13 mouse cellular contexts compared by ENCODE assay signal in the genomic region with DNA sequence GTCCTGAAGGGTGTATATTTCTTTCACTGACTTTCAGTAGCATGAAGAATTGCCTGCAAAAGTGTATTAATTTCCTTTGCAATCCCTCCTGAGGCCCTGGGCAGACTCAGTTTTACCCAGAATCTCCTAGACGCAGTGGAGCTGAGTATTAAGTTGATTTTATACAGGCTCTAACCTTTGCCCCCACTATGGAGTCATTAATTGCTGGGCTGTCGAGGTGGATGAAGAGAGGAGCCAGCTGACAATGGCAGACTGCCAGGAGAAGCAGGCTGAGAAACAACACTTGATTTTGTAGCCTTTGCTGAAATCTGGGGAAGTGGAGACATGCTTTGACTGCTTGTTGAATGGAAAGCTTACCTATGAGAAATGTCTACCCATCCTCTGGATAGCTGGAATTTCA. TPM values are rescaled to one million over a fixed set of nuclear protein-coding genes. Genes with fewer than 3 reads are reported as not detected.
DNase-seq lines count a peak whose midpoint lies in the region; ATAC-seq and TF ChIP-seq lines count a peak whose summit lies in the region.
"Had no signal": no experiment of that assay in that cellular context is flagged by ENCODE, and none has a peak within 500 bp of the region (broad histone marks: within the 10 kb centered on the region; RNA-seq: fewer than 3 reads in every experiment).

No protein-coding gene starts in this region.

- no peak; the same call in 1 of the 2 replicates for ATAC-seq in kidney, postnatal 0 days (replicated peaks; ENCODE audit: low FRiP score, low read depth)
- peak; percentile 60; the same call in 1 of the 2 replicates for ATAC-seq in stomach, embryonic 15.5 days (ENCODE audit: insufficient read depth, low FRiP score, low read depth)

- H3K4me2 ChIP-seq in kidney, postnatal 0 days (ENCODE audit: low read length), result no peak overlapping the region
- H3K4me2 ChIP-seq in stomach, embryonic 15.5 days, result no peak overlapping the region
- H3K4me2 ChIP-seq: embryonic facial prominence, embryonic 15.5 days had no signal

- intact Hi-C loops in heart, postnatal 10 days (cut with DNase I), result no loop called here
- intact Hi-C loops in heart, postnatal 36 days (cut with DNase I), result no loop called here

- no peaks in the 10 kb centered on the region for H3K36me3 ChIP-seq in kidney, postnatal 0 days (ENCODE audit: insufficient read depth, low read length)
- no peaks in the 10 kb centered on the region for H3K36me3 ChIP-seq in stomach, embryonic 15.5 days
- H3K36me3 ChIP-seq: embryonic facial prominence, embryonic 15.5 days had no signal

- WGBS in kidney, postnatal 0 days, result 15% methylated on average over 2 of the region's 2 CpGs
- 20% methylated on average over 2 of the region's 2 CpGs for WGBS in stomach, embryonic 15.5 days

- DNase-seq in heart, postnatal 10 days, result peak; percentile 10 to 13
- DNase-seq in heart, postnatal 36 days, result no peak
- peak; percentile 35 for DNase-seq in testis, postnatal 10 days (ENCODE audit: low spot score)
- DNase-seq in testis, postnatal 14 days (ENCODE audit: low spot score), result no peak
- peak; percentile 59 for DNase-seq in kidney, postnatal 0 days (ENCODE audit: low spot score)
- no peak for DNase-seq in layer of hippocampus, adult 18-20 months (ENCODE audit: low spot score in 2 of 2)
- no peak for DNase-seq in left cerebral cortex, adult 11 months (ENCODE audit: low spot score)
- DNase-seq: right cerebral cortex, postnatal 25 days; thymus, postnatal 14 days had no signal

- H3K27ac ChIP-seq in kidney, postnatal 0 days, result no peak overlapping the region
- H3K27ac ChIP-seq in stomach, embryonic 15.5 days, result peak overlapping the region; percentile 26; the same call in 1 of the 2 replicates
- H3K27ac ChIP-seq: embryonic facial prominence, embryonic 15.5 days had no signal

- no peaks in the 10 kb centered on the region for H3K9me3 ChIP-seq in kidney, postnatal 0 days (replicated peaks; ENCODE audit: low read length)
- no peaks in the 10 kb centered on the region for H3K9me3 ChIP-seq in stomach, embryonic 15.5 days
- H3K9me3 ChIP-seq: embryonic facial prominence, embryonic 15.5 days had no signal

- H3K4me3 ChIP-seq in kidney, postnatal 0 days (replicated peaks; ENCODE audit: low read depth, low read length), result no peak overlapping the region
- H3K4me3 ChIP-seq in stomach, embryonic 15.5 days (replicated peaks), result no peak overlapping the region
- H3K4me3 ChIP-seq: embryonic facial prominence, embryonic 15.5 days had no signal

- H3K4me1 ChIP-seq in kidney, postnatal 0 days (replicated peaks; ENCODE audit: insufficient read depth, low read length), result no peaks in the 10 kb centered on the region
- H3K4me1 ChIP-seq in stomach, embryonic 15.5 days, result no peaks in the 10 kb centered on the region
- H3K4me1 ChIP-seq: embryonic facial prominence, embryonic 15.5 days had no signal

- no peaks in the 10 kb centered on the region for H3K27me3 ChIP-seq in kidney, postnatal 0 days (ENCODE audit: insufficient read depth, low read length)
- H3K27me3 ChIP-seq in stomach, embryonic 15.5 days (replicated peaks), result no peaks in the 10 kb centered on the region
- H3K27me3 ChIP-seq: CH12.LX; embryonic facial prominence, embryonic 15.5 days had no signal

- H3K9ac ChIP-seq in kidney, postnatal 0 days (ENCODE audit: low read depth, low read length), result no peak overlapping the region
- no peak overlapping the region for H3K9ac ChIP-seq in stomach, embryonic 15.5 days
- H3K9ac ChIP-seq: embryonic facial prominence, embryonic 15.5 days had no signal

- TF ChIP-seq CTCF in kidney, postnatal 0 days (IDR thresholded peaks at IDR 0.05; ENCODE audit: low read depth), result no peak

RNA-seq across cellular contexts. Expression of a gene that starts 18.8 kb away (rescaled TPM):
- 1 to 10 TPM; 4.5 to 6.2 TPM for total RNA-seq in heart, postnatal 10 days (2021)
- under 1 TPM; 0.25 to 0.33 TPM for total RNA-seq in heart, postnatal 36 days (2021)
- polyA plus RNA-seq in kidney, postnatal 0 days (2015; fragmentation: Nextera tagmentation; extraction: Ambion mirVana), result 24.6 and 25.5 TPM in 2 replicates
- polyA plus RNA-seq in stomach, embryonic 15.5 days (2015; fragmentation: Nextera tagmentation; extraction: Ambion mirVana), result 29.9 and 32.1 TPM in 2 replicates
- total RNA-seq in layer of hippocampus, adult 18-20 months (2021), result 10 to 100 TPM; 32.9 to 39.6 TPM
- total RNA-seq: CH12.LX; gastrocnemius, adult 18-20 months had no signal

RNA-seq across cellular contexts. Expression of a gene that starts 20.8 kb away (rescaled TPM):
- total RNA-seq in heart, postnatal 10 days (2021), result 10 to 100 TPM in 1 of 2 experiments, 1 to 10 TPM in 1; 9.4 to 13.4 TPM
- 1 to 10 TPM; 1.4 to 2.2 TPM for total RNA-seq in heart, postnatal 36 days (2021)
- 111 and 117 TPM in 2 replicates for polyA plus RNA-seq in kidney, postnatal 0 days (2015; fragmentation: Nextera tagmentation; extraction: Ambion mirVana)
- 68.2 and 73.6 TPM in 2 replicates for polyA plus RNA-seq in stomach, embryonic 15.5 days (2015; fragmentation: Nextera tagmentation; extraction: Ambion mirVana)
- 10 to 100 TPM; 53.9 to 72.7 TPM for total RNA-seq in layer of hippocampus, adult 18-20 months (2021)

RNA-seq across cellular contexts. Expression of a gene that starts 53.6 kb away (rescaled TPM):
- 1 to 10 TPM in 1 of 2 experiments, under 1 TPM in 1; 0.31 to 1.2 TPM for total RNA-seq in heart, postnatal 10 days (2021)
- total RNA-seq in heart, postnatal 36 days (2021), result not detected
- 74.9 and 76.2 TPM in 2 replicates for polyA plus RNA-seq in kidney, postnatal 0 days (2015; fragmentation: Nextera tagmentation; extraction: Ambion mirVana)
- 129 and 133 TPM in 2 replicates for polyA plus RNA-seq in stomach, embryonic 15.5 days (2015; fragmentation: Nextera tagmentation; extraction: Ambion mirVana)
- total RNA-seq in layer of hippocampus, adult 18-20 months (2021), result 100 to 1,000 TPM; 336 to 373 TPM
- total RNA-seq: CH12.LX; gastrocnemius, adult 18-20 months had no signal

Comparison
In these comparisons a context has a peak if more than half of its experiments do, and no peak if none do; other contexts are left out.
1. DNase-seq: peak in heart, postnatal 10 days (2 of 2), testis, postnatal 10 days (single experiment) and kidney, postnatal 0 days (single experiment); none in heart, postnatal 36 days (0 of 2), testis, postnatal 14 days (single experiment), layer of hippocampus, adult 18-20 months (0 of 2) and left cerebral cortex, adult 11 months (single experiment).
2. RNA of a gene that starts 18.8 kb away (total RNA-seq): 32.9 to 39.6 TPM in layer of hippocampus, adult 18-20 months; 4.5 to 6.2 TPM in heart, postnatal 10 days and 0.25 to 0.33 TPM in heart, postnatal 36 days; every median in the first group is over 4 times any median in the second.
3. RNA of a gene that starts 53.6 kb away (total RNA-seq): 336 to 373 TPM in layer of hippocampus, adult 18-20 months; 0.31 to 1.2 TPM in heart, postnatal 10 days and not detected in heart, postnatal 36 days; every median in the first group is over 100 times any median in the second.